Mouse (Mus musculus) midbrain, embryonic 15.5 days (tissue): ENCODE results near the gene Sltm. TPM values are rescaled to one million over a fixed set of nuclear protein-coding genes. Genes with fewer than 3 reads are reported as not detected.

Experiments used
- ATAC-seq: fragments of 200-750 bp; cut with Nextera tagmentation; replicated peaks from 2 replicates; pipeline ENCODE4 v1.8.0; 2017; ENCODE audit warnings: moderate TSS enrichment
- H3K27ac ChIP-seq: fragments of 300-500 bp; sonication (generic); 2 replicates; pipeline ENCODE4 v1.5.1; 2015; ENCODE audit warnings: mild to moderate bottlenecking, inconsistent platforms
- H3K27me3 ChIP-seq: fragments of 300-500 bp; sonication (generic); replicated peaks from 2 replicates; pipeline ENCODE4 v1.6.1; 2015; ENCODE audit warnings: inconsistent platforms
- H3K36me3 ChIP-seq: fragments of 300-500 bp; sonication (generic); replicated peaks from 2 replicates; pipeline ENCODE4 v1.6.1; 2015; ENCODE audit warnings: inconsistent platforms
- H3K4me1 ChIP-seq: fragments of 300-500 bp; sonication (generic); 2 replicates; pipeline ENCODE4 v1.6.1; 2015; ENCODE audit warnings: inconsistent platforms
- H3K4me2 ChIP-seq: fragments of 300-500 bp; sonication (generic); 2 replicates; pipeline ENCODE4 v1.6.1; 2015; ENCODE audit warnings: inconsistent platforms, mild to moderate bottlenecking, moderate library complexity
- H3K4me3 ChIP-seq: fragments of 300-500 bp; sonication (generic); 2 replicates; pipeline ENCODE4 v1.5.1; 2015; ENCODE audit warnings: mild to moderate bottlenecking, inconsistent platforms
- H3K9ac ChIP-seq: fragments of 300-500 bp; sonication (generic); 2 replicates; pipeline ENCODE4 v1.6.1; 2015; ENCODE audit warnings: mild to moderate bottlenecking, inconsistent platforms
- H3K9me3 ChIP-seq: fragments of 300-500 bp; sonication (generic); 2 replicates; pipeline ENCODE4 v1.6.1; 2016; ENCODE audit warnings: inconsistent platforms
- WGBS: fragments of 180-500 bp; shearing (Covaris S2); methylation state at CpG from one replicate; pipeline ENCODE4 v1.1.7; 2015; ENCODE audit warnings: mixed read lengths; 5-methylcytosine and 5-hydroxymethylcytosine counted together
- polyA plus RNA-seq: library from polyadenylated mRNA; unstranded; fragments of >200 nt; fragmentation: Nextera tagmentation; extraction: Ambion mirVana; gene quantifications from 2 replicates; pipeline ENCODE4 v1.2.1, GENCODE M21; 2015

Gene Sltm
- 62.6 and 63.5 TPM in 2 replicates for polyA plus RNA-seq

- peak within 1 kb of the TSS; percentile 75 for H3K4me2 ChIP-seq
- under 1% methylated on average over 73 of the region's 75 CpGs for WGBS
Observed at GRCm38 (mm10) chr9:70542305-70543041, at the start of gene Sltm. Gene Sltm, plus strand, starts transcription at chr9:70542754.

GRCm38 (mm10) chr9:70493038-70493437 is 49.5 kb upstream of the Sltm start:
- Histone ChIP-seq H3K4me1 (no peaks in the 10 kb centered on the region), H3K27ac (no peak overlapping the region), H3K27me3 (no peaks in the 10 kb centered on the region), H3K36me3 (no peaks in the 10 kb centered on the region), H3K9me3 (no peaks in the 10 kb centered on the region), H3K4me2 (no peak overlapping the region), H3K4me3 (no peak overlapping the region), H3K9ac (no peak overlapping the region)
- no peak for ATAC-seq
- 94% methylated on average over 2 of the region's 2 CpGs for WGBS

More at GRCm38 (mm10) chr9:70542305-70543041, at the start of gene Sltm:
- peak; percentile 97 for ATAC-seq
- peaks cover 28% of the 10 kb centered on the region for H3K4me1 ChIP-seq
- H3K4me3 ChIP-seq: peak within 1 kb of the TSS; percentile 90
- no peaks in the 10 kb centered on the region for H3K9me3 ChIP-seq
- H3K36me3 ChIP-seq: no peaks in the 10 kb centered on the region
- peak within 1 kb of the TSS; percentile 82 for H3K9ac ChIP-seq
- H3K27ac ChIP-seq: peak within 1 kb of the TSS; percentile 99
- no peaks in the 10 kb centered on the region for H3K27me3 ChIP-seq

GRCm38 (mm10) chr9:70496990-70497389 is 45.6 kb upstream of the Sltm start:
- no peak overlapping the region for H3K4me2 ChIP-seq
- no peaks in the 10 kb centered on the region for H3K9me3 ChIP-seq
- no peak for ATAC-seq
- no peak overlapping the region for H3K27ac ChIP-seq
- H3K36me3 ChIP-seq: no peaks in the 10 kb centered on the region
- H3K4me1 ChIP-seq: peaks cover 8% of the 10 kb centered on the region
- no peaks in the 10 kb centered on the region for H3K27me3 ChIP-seq
- H3K9ac ChIP-seq: no peak overlapping the region
- no peak overlapping the region for H3K4me3 ChIP-seq

- Histone ChIP-seq H3K4me3 (peak overlapping the region; percentile 99), H3K27ac (peak overlapping the region; percentile 99), H3K9me3 (no peaks in the 10 kb centered on the region), H3K36me3 (no peaks in the 10 kb centered on the region), H3K4me2 (peak overlapping the region; percentile 58), H3K27me3 (no peaks in the 10 kb centered on the region), H3K9ac (peak overlapping the region; percentile 98), H3K4me1 (peaks cover 18% of the 10 kb centered on the region)
- no peak for ATAC-seq
- WGBS: 38% methylated on average over 10 of the region's 10 CpGs
Observed at GRCm38 (mm10) chr9:70502284-70503014, 40.1 kb upstream of the Sltm start.

- WGBS: under 1% methylated on average over 52 of the region's 70 CpGs
Observed at GRCm38 (mm10) chr9:70503015-70503603, 39.4 kb upstream of the Sltm start.

GRCm38 (mm10) chr9:70503626-70504041 is 38.9 kb upstream of the Sltm start, which contains the start of gene Rnf111:
Gene Rnf111, minus strand, starts transcription at chr9:70503725.
- ATAC-seq: peak; percentile 97
- Histone ChIP-seq H3K27me3 (no peaks in the 10 kb centered on the region), H3K27ac (peak within 1 kb of the TSS; percentile 99), H3K4me3 (peak within 1 kb of the TSS; percentile 99), H3K4me1 (peaks cover 18% of the 10 kb centered on the region), H3K4me2 (peak within 1 kb of the TSS; percentile 58), H3K9ac (peak within 1 kb of the TSS; percentile 98), H3K9me3 (no peaks in the 10 kb centered on the region), H3K36me3 (no peaks in the 10 kb centered on the region)
- WGBS: 1% methylated on average over 18 of the region's 45 CpGs

More at GRCm38 (mm10) chr9:70503015-70503603, 39.4 kb upstream of the Sltm start:
- no peaks in the 10 kb centered on the region for H3K36me3 ChIP-seq
- H3K27me3 ChIP-seq: no peaks in the 10 kb centered on the region
- peaks cover 18% of the 10 kb centered on the region for H3K4me1 ChIP-seq
- H3K27ac ChIP-seq: peak overlapping the region; percentile 99
- H3K9me3 ChIP-seq: no peaks in the 10 kb centered on the region
- peak overlapping the region; percentile 99 for H3K4me3 ChIP-seq
- H3K4me2 ChIP-seq: peak overlapping the region; percentile 58
- peak overlapping the region; percentile 98 for H3K9ac ChIP-seq
- ATAC-seq: peak; percentile 93

- Histone ChIP-seq H3K9me3 (no peaks in the 10 kb centered on the region), H3K27ac (no peak overlapping the region), H3K36me3 (no peaks in the 10 kb centered on the region), H3K4me2 (no peak overlapping the region), H3K9ac (no peak overlapping the region), H3K4me3 (no peak overlapping the region), H3K27me3 (no peaks in the 10 kb centered on the region), H3K4me1 (peaks cover 18% of the 10 kb centered on the region)
- 70% methylated on average over 2 of the region's 2 CpGs for WGBS
- ATAC-seq: no peak
Observed at GRCm38 (mm10) chr9:70506186-70506585, 36.4 kb upstream of the Sltm start.

- no peak overlapping the region for H3K9ac ChIP-seq
- H3K27ac ChIP-seq: no peak overlapping the region
- H3K4me1 ChIP-seq: peaks cover 12% of the 10 kb centered on the region
- no peaks in the 10 kb centered on the region for H3K27me3 ChIP-seq
- H3K9me3 ChIP-seq: no peaks in the 10 kb centered on the region
- no peak overlapping the region for H3K4me2 ChIP-seq
- no peaks in the 10 kb centered on the region for H3K36me3 ChIP-seq
- no peak overlapping the region for H3K4me3 ChIP-seq
- no peak for ATAC-seq
- WGBS: 83% methylated on average over 8 of the region's 8 CpGs
Observed at GRCm38 (mm10) chr9:70506787-70507186, 35.8 kb upstream of the Sltm start.

- Histone ChIP-seq H3K9me3 (no peaks in the 10 kb centered on the region), H3K4me1 (no peaks in the 10 kb centered on the region), H3K4me2 (no peak overlapping the region), H3K9ac (no peak overlapping the region), H3K27ac (no peak overlapping the region), H3K36me3 (no peaks in the 10 kb centered on the region), H3K27me3 (no peaks in the 10 kb centered on the region), H3K4me3 (no peak overlapping the region)
- 81% methylated on average over 4 of the region's 4 CpGs for WGBS
- ATAC-seq: no peak
Observed at GRCm38 (mm10) chr9:70509906-70510525, 32.5 kb upstream of the Sltm start.

GRCm38 (mm10) chr9:70510998-70511583 is 31.5 kb upstream of the Sltm start:
- 69% methylated on average over 10 of the region's 10 CpGs for WGBS

GRCm38 (mm10) chr9:70511681-70512080 is 30.9 kb upstream of the Sltm start:
- H3K36me3 ChIP-seq: no peaks in the 10 kb centered on the region
- ATAC-seq: no peak
- H3K4me1 ChIP-seq: no peaks in the 10 kb centered on the region
- no peak overlapping the region for H3K27ac ChIP-seq
- H3K9me3 ChIP-seq: no peaks in the 10 kb centered on the region
- no peak overlapping the region for H3K4me2 ChIP-seq
- H3K4me3 ChIP-seq: no peak overlapping the region
- WGBS: 81% methylated on average over 7 of the region's 7 CpGs
- no peaks in the 10 kb centered on the region for H3K27me3 ChIP-seq
- H3K9ac ChIP-seq: no peak overlapping the region

More at GRCm38 (mm10) chr9:70510998-70511583, 31.5 kb upstream of the Sltm start:
- Histone ChIP-seq H3K4me3 (no peak overlapping the region), H3K36me3 (no peaks in the 10 kb centered on the region), H3K9ac (no peak overlapping the region), H3K4me1 (no peaks in the 10 kb centered on the region), H3K4me2 (no peak overlapping the region), H3K27ac (no peak overlapping the region), H3K9me3 (no peaks in the 10 kb centered on the region), H3K27me3 (no peaks in the 10 kb centered on the region)
- ATAC-seq: no peak
